In the genomic region with DNA sequence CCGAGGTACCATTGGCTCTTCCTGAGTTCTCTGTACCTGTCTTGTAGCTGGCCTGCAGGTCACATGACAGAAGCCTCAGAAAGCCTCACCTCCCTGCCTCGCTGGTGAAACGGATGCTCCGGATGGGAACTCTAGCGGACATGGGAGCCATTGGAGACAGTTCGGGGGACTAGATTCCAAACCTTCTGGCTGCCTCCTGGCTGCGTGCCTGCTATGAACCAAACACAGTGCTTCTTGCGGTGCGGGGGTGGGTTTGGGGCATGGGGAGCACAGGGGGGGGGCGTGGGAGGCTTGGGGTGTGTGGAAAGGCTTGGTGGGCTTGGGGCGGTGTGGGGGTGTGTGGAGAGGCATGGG, we compare ENCODE assay signal across 8 mouse cellular contexts.
DNase-seq lines count a peak whose midpoint lies in the region; ATAC-seq and TF ChIP-seq lines count a peak whose summit lies in the region.

No protein-coding gene starts in this region.

- H3K27me3 ChIP-seq in hindbrain, postnatal 0 days (ENCODE audit: insufficient read depth, low read length) = no peaks in the 10 kb centered on the region
- no peaks in the 10 kb centered on the region for H3K27me3 ChIP-seq in neural tube, embryonic 13.5 days

- H3K4me2 ChIP-seq in hindbrain, postnatal 0 days (ENCODE audit: low read depth, low read length) = no peak overlapping the region
- no peak overlapping the region for H3K4me2 ChIP-seq in neural tube, embryonic 13.5 days

- H3K9ac ChIP-seq in hindbrain, postnatal 0 days (replicated peaks; ENCODE audit: low read length) = no peak overlapping the region; the same call in 1 of the 2 replicates
- 0 out of 2 replicates have a peak overlapping the region, but pooled peaks have one; percentile 22 for H3K9ac ChIP-seq in neural tube, embryonic 13.5 days

- 32% methylated on average over 11 of the region's 11 CpGs for WGBS in hindbrain, postnatal 0 days
- WGBS in neural tube, embryonic 13.5 days = 52% methylated on average over 11 of the region's 11 CpGs

- DNase-seq in layer of hippocampus, adult 2 months (ENCODE audit: low spot score in 2 of 2) = peak in 1 of 2 experiments; percentile 39
- no peak for DNase-seq in layer of hippocampus, adult 9-10 months (ENCODE audit: low spot score)
- peak; percentile 59 to 68 for DNase-seq in cerebellum, postnatal 25 days
- DNase-seq in hindbrain, postnatal 0 days (ENCODE audit: low spot score) = peak; percentile 50
- no peak for DNase-seq in thymus, postnatal 10 days (ENCODE audit: low spot score in 2 of 2)
- no peak for DNase-seq in urinary bladder, adult 18-20 months (ENCODE audit: low spot score in 2 of 2)
- no peak for DNase-seq in spleen, postnatal 10 days (ENCODE audit: low spot score in 2 of 2)

- H3K4me3 ChIP-seq in layer of hippocampus, adult 2 months = no peak overlapping the region; the same call in 1 of the 2 replicates
- H3K4me3 ChIP-seq in hindbrain, postnatal 0 days (ENCODE audit: low read length) = no peak overlapping the region
- no peak overlapping the region for H3K4me3 ChIP-seq in neural tube, embryonic 13.5 days

- no peak for TF ChIP-seq CTCF in layer of hippocampus, adult 2 months (conservative IDR thresholded peaks at IDR 0.05)
- no peak for TF ChIP-seq CTCF in hindbrain, postnatal 0 days (IDR thresholded peaks at IDR 0.05; ENCODE audit: low read depth)

- H3K36me3 ChIP-seq in hindbrain, postnatal 0 days (ENCODE audit: insufficient read depth, low read length) = no peaks in the 10 kb centered on the region
- no peaks in the 10 kb centered on the region for H3K36me3 ChIP-seq in neural tube, embryonic 13.5 days

- no peaks in the 10 kb centered on the region for H3K9me3 ChIP-seq in hindbrain, postnatal 0 days (ENCODE audit: low read length)
- H3K9me3 ChIP-seq in neural tube, embryonic 13.5 days = no peaks in the 10 kb centered on the region

- H3K4me1 ChIP-seq in hindbrain, postnatal 0 days (ENCODE audit: insufficient read depth, low read length) = peaks cover 27% of the 10 kb centered on the region
- peaks cover 31% of the 10 kb centered on the region for H3K4me1 ChIP-seq in neural tube, embryonic 13.5 days (replicated peaks)

- H3K27ac ChIP-seq in layer of hippocampus, adult 2 months = peak overlapping the region; percentile 99
- H3K27ac ChIP-seq in hindbrain, postnatal 0 days = peak overlapping the region; percentile 77
- peak overlapping the region; percentile 89 for H3K27ac ChIP-seq in neural tube, embryonic 13.5 days (replicated peaks)

- no peak for ATAC-seq in hindbrain, postnatal 0 days
- ATAC-seq in neural tube, embryonic 13.5 days (ENCODE audit: low read depth) = peak; percentile 4; the same call in 1 of the 2 replicates

Comparison
In these comparisons a context has a peak if more than half of its experiments do, and no peak if none do; other contexts are left out.
1. DNase-seq: peak in cerebellum, postnatal 25 days (2 of 2) and hindbrain, postnatal 0 days (single experiment); none in layer of hippocampus, adult 9-10 months (single experiment), thymus, postnatal 10 days (0 of 2), urinary bladder, adult 18-20 months (0 of 2) and spleen, postnatal 10 days (0 of 2).
2. Peak in every context shown above with its lines, with median percentiles within 50 percentile points of each other: H3K27ac ChIP-seq.